Mouse (Mus musculus) MEL (cell line): ENCODE results near the gene Gtf2ird1. TPM values are rescaled to one million over a fixed set of nuclear protein-coding genes. Genes with fewer than 3 reads are reported as not detected.

ENCODE experiments used
- DNase-seq: peaks from one replicate; pipeline ENCODE4 v3.0.0; 2011; ENCODE audit warnings: low read depth, low spot score
- H3K27ac ChIP-seq: 2 replicates; pipeline ENCODE4 v1.5.1; 2012; ENCODE audit warnings: low read depth, mild to moderate bottlenecking, control low read depth, low read length, moderate library complexity; ENCODE audit not compliant: control insufficient read depth
- H3K27me3 ChIP-seq, 2 experiments: fragments of 150-350 bp in 1 of 2; sonication (generic) in 1 of 2; 2 replicates each; pipeline ENCODE4 v1.6.1; 2012; ENCODE audit warnings: low read length in 2 of 2, mild to moderate bottlenecking in 2 of 2, improper control_type of control experiment in 1 of 2, moderate library complexity in 1 of 2; ENCODE audit not compliant: insufficient read depth in 2 of 2, control insufficient read depth in 1 of 2
- H3K36me3 ChIP-seq, 2 experiments: 2 replicates each; pipeline ENCODE4 v1.6.1; 2012 to 2014; ENCODE audit warnings: low read length in 2 of 2, improper control_type of control experiment in 1 of 2, inconsistent platforms in 1 of 2, mild to moderate bottlenecking in 1 of 2; ENCODE audit not compliant: insufficient read depth in 2 of 2, control insufficient read depth in 1 of 2
- H3K4me1 ChIP-seq, 2 experiments: fragments of 150-350 bp in 1 of 2; sonication (generic) in 1 of 2; 2 replicates each; pipeline ENCODE4 v1.6.1; 2012; ENCODE audit warnings: low read length in 2 of 2, improper control_type of control experiment in 1 of 2, mild to moderate bottlenecking in 1 of 2; ENCODE audit not compliant: insufficient read depth in 2 of 2, control insufficient read depth in 1 of 2
- H3K4me3 ChIP-seq, 2 experiments: fragments of 150-350 bp in 1 of 2; sonication (generic) in 1 of 2; 2 replicates each; pipeline ENCODE4 v1.5.1; 2012; ENCODE audit warnings: low read depth in 2 of 2, low read length in 2 of 2, mild to moderate bottlenecking in 2 of 2, moderate library complexity in 2 of 2, control low read depth in 1 of 2, improper control_type of control experiment in 1 of 2; ENCODE audit not compliant: control insufficient read depth in 1 of 2, insufficient read depth in 1 of 2
- H3K79me2 ChIP-seq: 2 replicates; pipeline ENCODE4 v1.6.1; 2012; ENCODE audit warnings: mild to moderate bottlenecking, low read length, moderate library complexity; ENCODE audit not compliant: control insufficient read depth, poor library complexity, insufficient read depth
- H3K9ac ChIP-seq: 2 replicates; pipeline ENCODE4 v1.6.1; 2012; ENCODE audit warnings: low read depth, mild to moderate bottlenecking, control low read depth, low read length, moderate library complexity; ENCODE audit not compliant: control insufficient read depth, poor library complexity, severe bottlenecking
- H3K9me3 ChIP-seq: fragments of 150-350 bp; sonication (generic); replicated peaks from 2 replicates; pipeline ENCODE4 v1.6.1; 2012; ENCODE audit warnings: mild to moderate bottlenecking, low read length, improper control_type of control experiment, moderate library complexity; ENCODE audit not compliant: insufficient read depth
- BHLHE40 ChIP-seq: IDR thresholded peaks from 2 replicates; pipeline ENCODE4 v1.6.1; 2012; ENCODE audit warnings: low read depth, mild to moderate bottlenecking, inconsistent platforms, low read length, improper control_type of control experiment, borderline replicate concordance
- CHD1 ChIP-seq: IDR thresholded peaks from 2 replicates; pipeline ENCODE4 v1.6.1; 2012; ENCODE audit warnings: low read depth, mild to moderate bottlenecking, inconsistent platforms, low read length, improper control_type of control experiment
- CTCF ChIP-seq, 3 experiments: IDR thresholded peaks in 2 of 3; conservative IDR thresholded peaks in 1 of 3; 2 replicates each; pipeline ENCODE4 v1.5.1; 2011 to 2012; ENCODE audit warnings: low read length in 3 of 3, low read depth in 2 of 3, mild to moderate bottlenecking in 2 of 3, improper control_type of control experiment in 1 of 3, inconsistent platforms in 1 of 3, mixed read lengths in 1 of 3, moderate library complexity in 1 of 3; ENCODE audit not compliant: control insufficient read depth in 1 of 3, insufficient read depth in 1 of 3, poor library complexity in 1 of 3, severe bottlenecking in 1 of 3
- E2F4 ChIP-seq: IDR thresholded peaks from 2 replicates; pipeline ENCODE4 v1.6.1; 2011; ENCODE audit warnings: low read depth, low read length, improper control_type of control experiment, borderline replicate concordance
- ELF1 ChIP-seq: IDR thresholded peaks from 2 replicates; pipeline ENCODE4 v1.6.1; 2014; ENCODE audit warnings: low read depth, mild to moderate bottlenecking, inconsistent platforms, low read length, improper control_type of control experiment, moderate library complexity
- ETS1 ChIP-seq: IDR thresholded peaks from 2 replicates; pipeline ENCODE4 v1.6.1; 2012; ENCODE audit warnings: low read depth, mild to moderate bottlenecking, inconsistent platforms, low read length, improper control_type of control experiment, moderate library complexity
- GABPA ChIP-seq: IDR thresholded peaks from 2 replicates; pipeline ENCODE4 v1.6.1; 2012; ENCODE audit warnings: low read depth, mild to moderate bottlenecking, inconsistent platforms, low read length, improper control_type of control experiment, moderate library complexity
- GATA1 ChIP-seq: IDR thresholded peaks from 2 replicates; pipeline ENCODE4 v1.6.1; 2011; ENCODE audit warnings: low read depth, low read length, improper control_type of control experiment
- HCFC1 ChIP-seq: IDR thresholded peaks from 2 replicates; pipeline ENCODE4 v1.6.1; 2012; ENCODE audit warnings: low read depth, mild to moderate bottlenecking, inconsistent platforms, low read length, improper control_type of control experiment, moderate library complexity
- JUND ChIP-seq: IDR thresholded peaks from 2 replicates; pipeline ENCODE4 v1.6.1; 2011; ENCODE audit warnings: low read depth, mild to moderate bottlenecking, improper control_type of control experiment, low read length
- KAT2A ChIP-seq: conservative IDR thresholded peaks from 2 replicates; pipeline ENCODE4 v1.6.1; 2012; ENCODE audit warnings: low read depth, low read length, improper control_type of control experiment, inconsistent platforms
- MAFK ChIP-seq: IDR thresholded peaks from 2 replicates; pipeline ENCODE4 v1.6.1; 2011; ENCODE audit warnings: low read depth, mild to moderate bottlenecking, low read length, improper control_type of control experiment, borderline replicate concordance
- MAZ ChIP-seq: IDR thresholded peaks from 2 replicates; pipeline ENCODE4 v1.6.1; 2012; ENCODE audit warnings: low read depth, mild to moderate bottlenecking, inconsistent platforms, low read length, improper control_type of control experiment
- MEF2A ChIP-seq: IDR thresholded peaks from 2 replicates; pipeline ENCODE4 v1.6.1; 2014; ENCODE audit warnings: low read depth, mild to moderate bottlenecking, inconsistent platforms, low read length, improper control_type of control experiment; ENCODE audit not compliant: poor library complexity, insufficient replicate concordance, severe bottlenecking; ENCODE audit errors: extremely low read depth
- MXI1 ChIP-seq: IDR thresholded peaks from 2 replicates; pipeline ENCODE4 v1.6.1; 2011; ENCODE audit warnings: mild to moderate bottlenecking, low read depth, low read length, improper control_type of control experiment
- MYC ChIP-seq: IDR thresholded peaks from 2 replicates; pipeline ENCODE4 v1.6.1; 2011; ENCODE audit warnings: low read depth, mild to moderate bottlenecking, low read length, improper control_type of control experiment, moderate library complexity
- NELFE ChIP-seq: IDR thresholded peaks from 2 replicates; pipeline ENCODE4 v1.6.1; 2011; ENCODE audit warnings: low read depth, low read length, improper control_type of control experiment
- NRF1 ChIP-seq: IDR thresholded peaks from 2 replicates; pipeline ENCODE4 v1.6.1; 2014; ENCODE audit warnings: low read depth, mild to moderate bottlenecking, inconsistent platforms, low read length, improper control_type of control experiment, moderate library complexity; ENCODE audit not compliant: poor library complexity, insufficient read depth, severe bottlenecking
- RAD21 ChIP-seq: IDR thresholded peaks from 2 replicates; pipeline ENCODE4 v1.6.1; 2011; ENCODE audit warnings: mild to moderate bottlenecking, low read depth, low read length, improper control_type of control experiment
- SIN3A ChIP-seq: IDR thresholded peaks from 2 replicates; pipeline ENCODE4 v1.6.1; 2012; ENCODE audit warnings: low read length, improper control_type of control experiment, inconsistent platforms
- SMC3 ChIP-seq: IDR thresholded peaks from 2 replicates; pipeline ENCODE4 v1.6.1; 2011; ENCODE audit warnings: low read depth, low read length, improper control_type of control experiment
- TAL1 ChIP-seq: IDR thresholded peaks from 2 replicates; pipeline ENCODE4 v1.6.1; 2012; ENCODE audit warnings: mild to moderate bottlenecking, inconsistent platforms, low read length, moderate library complexity, mixed read lengths
- TBP ChIP-seq: IDR thresholded peaks from 2 replicates; pipeline ENCODE4 v1.8.0; 2011; ENCODE audit warnings: low read depth, low read length, improper control_type of control experiment
- TCF12 ChIP-seq: IDR thresholded peaks from 2 replicates; pipeline ENCODE4 v1.6.1; 2014; ENCODE audit warnings: low read depth, mild to moderate bottlenecking, inconsistent platforms, low read length, improper control_type of control experiment, moderate library complexity
- UBTF ChIP-seq: IDR thresholded peaks from 2 replicates; pipeline ENCODE4 v1.6.1; 2012; ENCODE audit warnings: low read depth, mild to moderate bottlenecking, inconsistent platforms, low read length, improper control_type of control experiment, moderate library complexity, borderline replicate concordance; ENCODE audit not compliant: insufficient read depth
- USF1 ChIP-seq: IDR thresholded peaks from 2 replicates; pipeline ENCODE4 v1.6.1; 2014; ENCODE audit warnings: low read depth, mild to moderate bottlenecking, inconsistent platforms, low read length, improper control_type of control experiment, moderate library complexity
- USF2 ChIP-seq, 2 experiments: IDR thresholded peaks; 2 replicates each; pipeline ENCODE4 v1.6.1; 2011 to 2012; ENCODE audit warnings: improper control_type of control experiment in 2 of 2, low read length in 2 of 2, borderline replicate concordance in 1 of 2, inconsistent platforms in 1 of 2, low read depth in 1 of 2, mild to moderate bottlenecking in 1 of 2; ENCODE audit not compliant: insufficient read depth in 1 of 2
- ZKSCAN1 ChIP-seq: IDR thresholded peaks from 2 replicates; pipeline ENCODE4 v1.6.1; 2012; ENCODE audit warnings: low read depth, mild to moderate bottlenecking, inconsistent platforms, low read length, improper control_type of control experiment, moderate library complexity
- ZMIZ1 ChIP-seq: IDR thresholded peaks from 2 replicates; pipeline ENCODE4 v1.6.1; 2012; ENCODE audit warnings: low read depth, mild to moderate bottlenecking, inconsistent platforms, low read length, improper control_type of control experiment, moderate library complexity
- polyA plus RNA-seq, 2 experiments: library from polyadenylated mRNA; stranded (reverse) in 1 of 2; unstranded in 1 of 2; fragments of >175 nt in 1 of 2; fragments of >200 nt in 1 of 2; gene quantifications; 2 replicates each; pipeline versions ENCODE4 v1.2.1 to v1.2.4; 2012; ENCODE audit warnings: low replicate concordance in 2 of 2, low read depth in 1 of 2; ENCODE audit not compliant: insufficient read length in 2 of 2, insufficient read depth in 1 of 2, missing spikeins in 1 of 2
- total RNA-seq: library from RNA; depleted of rRNA; stranded (reverse); fragments of 300-350 nt; gene quantifications from 2 replicates; pipeline ENCODE4 v1.2.3, GENCODE M21; 2012

Gene Gtf2ird1
- total and polyA plus RNA-seq, 3 experiments: 15.2 to 54.7 TPM; not detected in 1

DNA sequence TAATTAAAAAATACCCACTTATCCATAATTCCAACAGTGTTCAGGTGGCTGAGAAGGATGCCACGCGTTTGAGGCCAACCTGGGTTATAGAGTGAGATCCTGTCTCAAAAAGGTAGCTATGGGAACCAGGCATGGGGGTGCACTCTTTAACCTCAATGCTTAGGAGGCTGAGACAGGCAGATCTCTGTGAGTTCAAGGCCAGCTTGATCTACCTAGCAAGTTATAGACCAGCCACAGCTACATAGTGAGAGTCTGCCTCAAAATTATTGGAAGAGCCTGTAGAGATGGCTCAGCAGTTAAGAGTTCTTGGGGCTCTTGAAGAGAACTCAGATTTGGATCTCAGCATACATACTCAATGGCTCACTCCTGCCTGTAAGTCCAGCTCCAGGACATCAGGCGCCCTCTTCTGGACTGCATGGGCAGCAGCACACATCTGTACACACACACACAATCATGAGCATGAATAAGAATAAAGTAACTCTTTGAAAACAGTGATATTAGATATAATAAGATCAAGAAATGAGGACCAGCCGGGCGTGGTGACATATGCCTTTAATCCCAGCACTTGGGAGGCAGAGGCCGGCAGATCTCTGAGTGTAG lies 18.6 kb upstream of the Gtf2ird1 start:
- H3K36me3 ChIP-seq: no peaks in the 10 kb centered on the region
- no peak overlapping the region for H3K9ac ChIP-seq
- H3K9me3 ChIP-seq: no peaks in the 10 kb centered on the region
- H3K27me3 ChIP-seq: no peaks in the 10 kb centered on the region; a peak in 1 of 4 replicates
- H3K4me1 ChIP-seq: no peaks in the 10 kb centered on the region
- no peaks in the 10 kb centered on the region for H3K79me2 ChIP-seq
- DNase-seq: no peak
- H3K27ac ChIP-seq: no peak overlapping the region
- TF ChIP-seq HCFC1: no peak
- TF ChIP-seq RAD21: peak; percentile 31
- no peak for TF ChIP-seq NELFE
- peak; percentile 26 to 56 (median 52); a peak in 5 of 6 replicates for TF ChIP-seq CTCF (IDR thresholded peaks at IDR 0.05 in 2 of 3, conservative IDR thresholded peaks at IDR 0.05 in 1 of 3; ENCODE audit: control insufficient read depth in 1 of 3, insufficient read depth in 1 of 3, low read depth in 2 of 3, low read length in 3 of 3, poor library complexity in 1 of 3, severe bottlenecking in 1 of 3)
- TF ChIP-seq TCF12: no peak
- no peak for TF ChIP-seq ELF1
- no peak for TF ChIP-seq MYC
- TF ChIP-seq TAL1: no peak
- TF ChIP-seq SIN3A: no peak
- peak; percentile 40 for TF ChIP-seq SMC3
- no peak for TF ChIP-seq MAFK
- no peak for TF ChIP-seq MXI1
- no peak for TF ChIP-seq E2F4
- TF ChIP-seq BHLHE40: no peak
- TF ChIP-seq USF1: no peak
- H3K4me3 ChIP-seq: no peak overlapping the region

DNA sequence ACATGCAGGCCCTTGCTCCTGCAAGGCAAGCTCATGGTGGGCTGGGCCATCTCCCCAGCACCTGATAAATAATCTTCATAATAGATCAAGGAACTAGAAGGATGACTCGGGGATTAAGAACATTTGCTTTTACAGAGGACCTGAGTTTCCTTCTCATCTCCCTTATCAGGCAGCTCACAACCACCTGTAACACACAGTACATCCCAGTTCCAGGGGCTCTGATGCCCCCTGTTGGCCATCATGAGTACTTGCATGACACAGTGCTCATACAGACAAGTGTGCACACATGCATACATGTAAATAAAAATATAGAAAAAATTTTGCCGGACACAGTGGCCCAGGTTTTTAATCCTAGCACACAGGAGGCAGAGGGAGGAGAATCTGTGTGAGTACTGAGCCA lies 17.4 kb upstream of the Gtf2ird1 start:
- Histone ChIP-seq H3K36me3 (no peaks in the 10 kb centered on the region), H3K4me1 (no peaks in the 10 kb centered on the region), H3K4me3 (no peak overlapping the region), H3K79me2 (no peaks in the 10 kb centered on the region), H3K27ac (no peak overlapping the region), H3K9me3 (no peaks in the 10 kb centered on the region), H3K9ac (no peak overlapping the region), H3K27me3 (no peaks in the 10 kb centered on the region; a peak in 1 of 4 replicates)
- peak; percentile 72 for DNase-seq
- no peak for TF ChIP-seq ZMIZ1
- no peak for TF ChIP-seq USF2 (IDR thresholded peaks at IDR 0.05; ENCODE audit: borderline replicate concordance in 1 of 2, insufficient read depth in 1 of 2, low read depth in 1 of 2, low read length in 2 of 2)
- no peak for TF ChIP-seq USF1
- no peak for TF ChIP-seq NRF1
- TF ChIP-seq HCFC1: no peak
- no peak for TF ChIP-seq TBP
- no peak for TF ChIP-seq GABPA
- TF ChIP-seq SIN3A: 0 out of 2 replicates have a peak, but pooled peaks have one; percentile 14
- no peak for TF ChIP-seq JUND
- TF ChIP-seq MEF2A: no peak
- peak; percentile 75 to 88 (median 78) for TF ChIP-seq CTCF (IDR thresholded peaks at IDR 0.05 in 2 of 3, conservative IDR thresholded peaks at IDR 0.05 in 1 of 3; ENCODE audit: control insufficient read depth in 1 of 3, insufficient read depth in 1 of 3, low read depth in 2 of 3, low read length in 3 of 3, poor library complexity in 1 of 3, severe bottlenecking in 1 of 3)
- no peak for TF ChIP-seq KAT2A
- peak; percentile 53; the same call in 1 of the 2 replicates for TF ChIP-seq GATA1
- TF ChIP-seq CHD1: no peak
- TF ChIP-seq MXI1: no peak
- no peak for TF ChIP-seq UBTF
- TF ChIP-seq ZKSCAN1: no peak
- no peak for TF ChIP-seq TAL1
- TF ChIP-seq NELFE: no peak
- TF ChIP-seq SMC3: peak; percentile 87
- no peak for TF ChIP-seq ETS1
- no peak for TF ChIP-seq MAZ
